Mouse (Mus musculus): ENCODE measurements around the gene Gm20532.

DNA sequence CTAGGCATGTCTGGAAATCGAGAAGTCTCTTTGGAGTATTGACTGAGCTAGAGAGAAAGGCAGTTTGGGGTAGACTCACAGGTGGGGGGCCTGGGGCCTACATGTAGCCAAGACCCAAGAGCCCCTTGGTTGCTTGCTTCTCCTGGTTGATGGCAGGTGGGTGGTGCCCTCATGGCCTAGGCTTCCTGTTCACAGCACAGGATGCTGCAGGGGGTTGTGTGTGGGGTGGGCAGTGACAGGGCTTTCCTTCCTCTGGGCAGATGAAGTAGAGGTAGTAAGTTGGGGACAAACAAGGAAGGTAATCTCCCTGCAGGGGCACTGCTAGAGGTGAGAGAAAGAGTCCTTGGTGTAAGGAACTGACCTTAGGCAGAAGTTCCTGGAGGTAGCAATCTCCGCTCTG lies 34.4 kb upstream of the Gm20532 start:
- no peak for TF ChIP-seq CTCF (IDR thresholded peaks at IDR 0.05; ENCODE audit: extremely low read depth, insufficient read depth, insufficient read length, insufficient replicate concordance)
- no peak for TF ChIP-seq POLR2A (IDR thresholded peaks at IDR 0.05; ENCODE audit: low read depth, low read length)
